Mouse (Mus musculus) heart, embryonic 14.5 days (tissue): Measurements from ENCODE around the gene Smyd1. TPM values are rescaled to one million over a fixed set of nuclear protein-coding genes. Genes with fewer than 3 reads are reported as not detected.
A peak's percentile ranks its signal among the peaks of the same experiment; 100 is the strongest.

ENCODE experiments used
- ATAC-seq: fragments of 200-750 bp; cut with Nextera tagmentation; 2 replicates; pipeline ENCODE4 v1.8.0; 2017; ENCODE audit warnings: low read depth, moderate TSS enrichment; ENCODE audit not compliant: insufficient number of reproducible peaks, insufficient read depth, low FRiP score
- H3K27ac ChIP-seq, 2 experiments: fragments of 200-500 bp in 1 of 2; fragments of 300-500 bp in 1 of 2; sonication (generic) in 1 of 2; replicated peaks in 1 of 2; 2 replicates each; pipeline ENCODE4 v1.5.1; 2012 to 2014; ENCODE audit warnings: low read depth in 2 of 2, low read length in 2 of 2, control low read depth in 1 of 2, mild to moderate bottlenecking in 1 of 2, mixed read lengths in 1 of 2; ENCODE audit not compliant: control insufficient read depth in 1 of 2, insufficient read depth in 1 of 2
- H3K27me3 ChIP-seq: fragments of 300-500 bp; sonication (generic); 2 replicates; pipeline ENCODE4 v1.6.1; 2014; ENCODE audit warnings: mild to moderate bottlenecking, low read length, control low read depth; ENCODE audit not compliant: control insufficient read depth, insufficient read depth
- H3K36me3 ChIP-seq: fragments of 300-500 bp; sonication (generic); 2 replicates; pipeline ENCODE4 v1.6.1; 2014; ENCODE audit warnings: mild to moderate bottlenecking, control low read depth, low read length, mixed read lengths; ENCODE audit not compliant: control insufficient read depth, insufficient read depth
- H3K4me1 ChIP-seq, 2 experiments: fragments of 200-500 bp in 1 of 2; fragments of 300-500 bp in 1 of 2; sonication (generic) in 1 of 2; 2 replicates each; pipeline ENCODE4 v1.6.1; 2012 to 2014; ENCODE audit warnings: low read length in 2 of 2, control low read depth in 1 of 2, mixed read lengths in 1 of 2; ENCODE audit not compliant: control insufficient read depth in 2 of 2, insufficient read depth in 2 of 2
- H3K4me2 ChIP-seq: fragments of 300-500 bp; sonication (generic); 2 replicates; pipeline ENCODE4 v1.6.1; 2014; ENCODE audit warnings: mild to moderate bottlenecking, low read length
- H3K4me3 ChIP-seq, 2 experiments: fragments of 200-500 bp in 1 of 2; fragments of 300-500 bp in 1 of 2; sonication (generic) in 1 of 2; 2 replicates each; pipeline ENCODE4 v1.5.1; 2012 to 2014; ENCODE audit warnings: low read length in 2 of 2, mild to moderate bottlenecking in 2 of 2, control low read depth in 1 of 2, low read depth in 1 of 2, moderate library complexity in 1 of 2; ENCODE audit not compliant: control insufficient read depth in 1 of 2, insufficient read depth in 1 of 2
- H3K9ac ChIP-seq: fragments of 300-500 bp; sonication (generic); 2 replicates; pipeline ENCODE4 v1.6.1; 2014; ENCODE audit warnings: mild to moderate bottlenecking, low read length
- H3K9me3 ChIP-seq: fragments of 300-500 bp; sonication (generic); 2 replicates; pipeline ENCODE4 v1.6.1; 2016; ENCODE audit warnings: low read length, control low read depth; ENCODE audit not compliant: control insufficient read depth
- WGBS: fragments of 180-500 bp; shearing (Covaris S2); extraction: QIAGEN DNeasy Blood & Tissue Kit; methylation state at CpG from one replicate; pipeline ENCODE4 v1.1.7; 2014; 5-methylcytosine and 5-hydroxymethylcytosine counted together
- polyA plus RNA-seq: library from polyadenylated mRNA; unstranded; fragments of >200 nt; fragmentation: Nextera tagmentation; extraction: Ambion mirVana; gene quantifications from 2 replicates; pipeline ENCODE4 v1.2.1, GENCODE M21; 2014

Smyd1 gene
- polyA plus RNA-seq, 1 experiment from 2014 or later, result 147 TPM

DNA sequence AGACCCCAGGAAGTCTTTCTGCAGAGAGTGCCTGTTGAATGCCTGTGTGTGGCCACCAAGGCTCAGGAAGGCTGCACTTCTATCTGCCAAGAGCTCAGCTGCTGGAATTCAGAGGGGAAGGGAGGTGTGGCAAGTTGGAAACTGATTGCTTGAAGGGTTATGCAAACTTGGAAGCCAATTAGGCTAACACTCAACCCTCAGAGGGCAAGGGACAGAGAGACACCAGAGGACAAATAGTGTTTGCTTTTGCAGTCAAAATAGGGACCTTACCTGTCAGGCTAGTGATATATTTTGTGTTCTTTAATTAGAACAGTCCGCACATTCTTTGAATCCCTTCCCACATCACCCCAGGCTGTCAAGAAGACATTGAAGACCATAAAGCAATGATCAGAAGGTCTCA, 132.5 kb downstream of the Smyd1 start:
- Histone ChIP-seq H3K4me1 (no peaks in the 10 kb centered on the region), H3K9ac (no peak overlapping the region), H3K4me3 (no peak overlapping the region), H3K9me3 (0 out of 2 replicates have a peak, but pooled peaks cover 3% of the 10 kb centered on the region), H3K27me3 (no peaks in the 10 kb centered on the region), H3K4me2 (no peak overlapping the region), H3K36me3 (no peaks in the 10 kb centered on the region), H3K27ac (no peak overlapping the region)
- WGBS, result 50% methylated on average over 1 of the region's 1 CpGs
- no peak for ATAC-seq

DNA sequence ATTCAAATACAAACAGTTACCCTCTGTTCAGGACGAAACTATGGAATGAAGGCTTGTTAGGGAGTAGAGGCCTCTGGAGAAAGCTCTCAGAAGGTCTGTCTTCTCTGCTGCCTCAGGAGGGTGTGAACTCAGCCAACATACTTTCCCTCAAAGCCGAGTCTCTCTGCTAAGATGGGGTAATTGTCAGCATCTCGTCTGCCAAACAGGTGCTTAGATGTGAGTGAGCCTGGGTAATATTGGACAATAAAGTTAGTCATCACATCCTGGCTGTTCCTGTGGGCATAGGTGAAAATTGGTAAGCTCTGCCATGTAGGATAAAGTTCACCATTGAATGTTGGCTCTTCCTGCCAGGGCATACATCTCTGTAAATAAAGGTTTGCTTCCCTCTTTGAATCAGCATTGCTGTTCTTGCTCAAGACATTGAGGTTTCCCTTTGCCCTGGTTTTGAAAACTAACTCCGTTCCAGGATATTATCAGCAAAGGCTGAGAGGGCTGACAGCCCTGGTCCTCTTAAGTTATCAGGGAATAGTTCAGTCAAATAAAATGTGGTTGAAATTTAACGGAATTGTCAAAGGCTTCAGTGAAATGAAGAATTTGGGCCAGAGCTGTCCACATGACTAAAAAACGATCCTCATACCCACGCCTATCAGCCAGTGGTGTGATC, 137.0 kb downstream of the Smyd1 start:
- no peaks in the 10 kb centered on the region for H3K9me3 ChIP-seq
- H3K27ac ChIP-seq, result no peak overlapping the region
- H3K4me3 ChIP-seq, result no peak overlapping the region
- 60% methylated on average over 7 of the region's 7 CpGs for WGBS
- no peaks in the 10 kb centered on the region for H3K36me3 ChIP-seq
- no peaks in the 10 kb centered on the region for H3K4me1 ChIP-seq
- H3K27me3 ChIP-seq, result no peaks in the 10 kb centered on the region
- H3K4me2 ChIP-seq, result no peak overlapping the region
- no peak overlapping the region for H3K9ac ChIP-seq
- ATAC-seq, result no peak

DNA sequence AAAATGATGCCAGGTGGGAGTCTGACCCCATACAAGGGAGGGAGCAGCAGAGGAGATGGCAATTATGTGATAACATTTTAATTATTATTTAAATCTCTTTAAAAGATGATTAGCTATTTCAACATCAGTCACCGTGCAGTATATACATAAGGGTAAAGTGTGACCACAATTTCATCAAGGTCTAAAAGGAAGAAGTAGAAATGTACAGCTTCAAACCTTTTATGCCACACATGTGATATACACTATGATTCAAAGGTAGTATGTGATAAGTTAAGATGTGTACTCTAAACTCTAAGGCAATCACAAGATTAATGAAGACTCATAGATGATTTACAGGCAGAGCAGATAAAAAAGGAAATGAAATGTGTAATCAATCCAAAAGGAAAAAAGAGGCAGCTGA, 141.4 kb downstream of the Smyd1 start:
- Histone ChIP-seq H3K9me3 (no peaks in the 10 kb centered on the region), H3K4me3 (no peak overlapping the region), H3K27ac (no peak overlapping the region), H3K27me3 (no peaks in the 10 kb centered on the region), H3K9ac (no peak overlapping the region), H3K4me1 (no peaks in the 10 kb centered on the region), H3K36me3 (no peaks in the 10 kb centered on the region), H3K4me2 (no peak overlapping the region)
- ATAC-seq, result no peak
- WGBS, result 89% methylated on average over 1 of the region's 1 CpGs

DNA sequence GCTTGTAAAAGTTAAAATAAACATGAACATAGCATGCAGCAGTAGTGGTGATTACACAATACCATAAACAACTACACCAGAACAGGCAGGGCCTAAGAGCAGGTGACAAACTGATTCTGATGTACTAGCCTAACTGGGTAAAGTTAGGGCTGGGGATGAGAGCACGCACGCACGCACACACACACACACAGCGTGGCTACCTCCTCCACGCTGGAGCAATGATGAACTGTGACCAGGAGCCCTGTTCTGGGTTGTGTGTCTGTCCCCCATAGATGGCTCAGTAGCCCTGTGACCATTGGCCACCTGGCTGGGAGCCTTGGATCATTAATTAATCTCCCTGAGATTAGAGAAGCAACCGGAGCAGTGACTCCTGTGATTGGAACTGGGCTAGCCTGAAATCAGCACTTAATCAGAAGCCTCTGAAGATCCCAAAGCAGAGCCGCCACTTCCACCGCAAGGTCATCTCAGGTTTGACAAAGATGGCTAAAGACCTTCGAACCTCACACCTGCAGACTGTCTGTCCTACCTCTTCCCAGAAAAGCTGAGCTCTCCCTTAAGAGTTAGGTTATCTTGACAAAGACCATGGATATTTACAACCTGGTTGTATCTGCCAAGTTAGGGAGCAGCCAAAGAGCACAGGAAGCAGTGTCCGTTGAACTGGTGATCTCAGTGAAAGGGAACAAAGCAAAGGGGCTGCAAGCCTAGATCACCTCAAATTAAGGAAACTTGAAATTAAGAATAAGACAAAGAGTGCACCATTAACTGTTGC, 149.0 kb downstream of the Smyd1 start:
- Histone ChIP-seq H3K36me3 (no peaks in the 10 kb centered on the region), H3K4me1 (no peaks in the 10 kb centered on the region), H3K27ac (no peak overlapping the region), H3K4me3 (no peak overlapping the region), H3K9ac (no peak overlapping the region), H3K4me2 (no peak overlapping the region), H3K27me3 (no peaks in the 10 kb centered on the region), H3K9me3 (no peaks in the 10 kb centered on the region)
- ATAC-seq, result no peak
- 84% methylated on average over 10 of the region's 10 CpGs for WGBS

DNA sequence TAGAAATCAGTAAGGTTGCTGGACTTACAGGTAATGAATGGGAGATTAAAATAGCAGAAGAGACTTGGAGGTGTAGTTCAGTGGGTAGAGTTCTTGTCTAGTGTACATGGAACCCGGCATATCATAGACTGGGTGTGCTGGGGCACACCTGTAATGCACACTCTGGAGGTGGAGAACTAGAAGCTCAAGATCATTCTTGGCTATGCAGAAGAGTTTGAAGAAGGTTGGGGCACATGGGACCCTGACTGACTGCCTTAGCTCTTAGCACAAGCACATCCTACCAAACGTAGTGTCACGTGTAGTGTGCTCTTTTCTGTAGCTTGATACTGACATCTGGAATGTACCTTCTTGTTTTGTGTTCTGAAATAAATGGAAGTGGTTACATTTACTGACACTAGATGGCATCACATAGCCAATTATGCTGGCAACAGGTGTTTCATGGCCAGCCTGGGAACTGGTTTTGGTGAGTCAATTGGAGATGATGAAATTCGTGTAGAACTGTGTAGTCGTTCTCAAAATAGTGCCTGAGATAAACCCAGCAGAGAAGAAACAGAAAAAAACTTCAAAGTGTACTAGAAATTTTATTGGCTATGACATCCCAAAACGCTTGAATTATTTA, 155.4 kb downstream of the Smyd1 start:
- Histone ChIP-seq H3K9ac (no peak overlapping the region), H3K4me3 (no peak overlapping the region), H3K27ac (no peak overlapping the region), H3K9me3 (no peaks in the 10 kb centered on the region), H3K4me1 (peaks cover 0 to 3% of the 10 kb centered on the region in 2 experiments; a peak in 1 of 4 replicates), H3K27me3 (no peaks in the 10 kb centered on the region), H3K4me2 (no peak overlapping the region), H3K36me3 (no peaks in the 10 kb centered on the region)
- ATAC-seq, result peak; percentile 43; the same call in 1 of the 2 replicates
- 34% methylated on average over 6 of the region's 6 CpGs for WGBS

DNA sequence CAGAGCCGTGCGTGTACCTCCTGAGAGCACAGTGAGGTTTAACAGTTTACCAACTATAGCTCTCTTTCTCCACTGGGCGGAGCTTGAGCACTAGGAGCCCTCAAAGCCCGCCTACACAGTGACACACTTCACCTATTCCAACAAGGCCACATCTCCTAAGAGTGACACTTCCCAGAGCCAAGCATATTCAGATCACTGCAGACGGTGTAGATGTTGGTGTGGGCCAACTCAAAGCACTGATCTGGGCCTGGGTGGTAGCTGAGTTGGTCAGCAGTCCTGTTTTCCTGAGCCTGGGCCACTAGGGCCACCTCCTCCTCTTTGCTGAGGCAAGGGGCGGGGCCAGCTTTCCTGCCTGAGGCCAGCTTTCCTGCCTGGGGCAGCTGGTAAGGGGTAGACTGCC, 157.6 kb downstream of the Smyd1 start:
- no peak overlapping the region for H3K4me2 ChIP-seq
- H3K4me3 ChIP-seq, result no peak overlapping the region
- ATAC-seq, result no peak
- H3K9ac ChIP-seq, result no peak overlapping the region
- H3K27ac ChIP-seq, result no peak overlapping the region
- H3K9me3 ChIP-seq, result no peaks in the 10 kb centered on the region
- H3K4me1 ChIP-seq, result peaks cover 0 to 3% of the 10 kb centered on the region in 2 experiments; a peak in 1 of 4 replicates
- WGBS, result 29% methylated on average over 6 of the region's 6 CpGs
- H3K27me3 ChIP-seq, result no peaks in the 10 kb centered on the region
- no peaks in the 10 kb centered on the region for H3K36me3 ChIP-seq
